Mouse (Mus musculus) liver, adult (tissue): ENCODE results near the gene Lhx5.

ENCODE experiments used
- GATA4 ChIP-seq: IDR thresholded peaks from 2 replicates; pipeline ENCODE4 v1.6.1; 2014; ENCODE audit warnings: mild to moderate bottlenecking, low read length; ENCODE audit not compliant: insufficient replicate concordance

Lhx5 gene

DNA sequence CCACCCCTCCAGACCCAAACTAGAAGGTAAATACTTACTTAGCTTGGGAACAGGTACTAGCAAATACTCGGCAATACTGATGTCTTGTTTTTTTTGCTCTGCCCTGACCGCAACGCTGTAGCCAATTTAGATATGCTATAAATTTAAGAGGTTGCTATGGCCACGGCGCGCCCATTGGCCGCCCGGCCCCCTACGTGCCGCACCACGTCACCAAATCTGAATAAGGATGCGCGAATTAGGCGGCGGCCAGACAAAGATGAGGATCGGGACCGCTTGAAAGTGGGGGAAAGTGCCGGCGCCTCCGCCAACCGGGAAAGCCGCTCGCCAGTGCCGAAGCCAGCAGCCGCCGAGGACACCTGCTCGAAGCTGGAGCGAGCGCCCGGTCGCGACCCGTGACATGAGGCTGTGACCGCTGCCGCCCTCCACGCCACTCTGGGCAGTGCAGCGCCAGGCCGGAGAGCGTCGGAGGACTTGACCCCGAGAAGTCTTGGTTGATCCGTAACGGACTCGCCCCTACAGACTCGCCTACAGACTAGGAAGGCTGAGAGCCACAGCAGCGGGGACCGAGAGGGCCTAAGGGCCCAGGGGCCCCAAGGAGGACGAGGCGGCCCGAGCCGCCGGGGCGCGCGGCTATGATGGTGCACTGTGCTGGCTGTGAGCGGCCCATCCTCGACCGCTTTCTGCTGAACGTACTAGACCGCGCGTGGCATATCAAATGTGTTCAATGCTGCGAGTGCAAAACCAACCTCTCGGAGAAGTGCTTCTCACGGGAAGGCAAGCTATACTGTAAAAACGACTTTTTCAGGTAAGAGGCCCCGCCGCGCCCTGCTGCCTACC lies at the start of gene Lhx5:
Lhx5 (plus strand) TSS at position 51 of the 837 bp plus-strand sequence.
- no peak for TF ChIP-seq GATA4

DNA sequence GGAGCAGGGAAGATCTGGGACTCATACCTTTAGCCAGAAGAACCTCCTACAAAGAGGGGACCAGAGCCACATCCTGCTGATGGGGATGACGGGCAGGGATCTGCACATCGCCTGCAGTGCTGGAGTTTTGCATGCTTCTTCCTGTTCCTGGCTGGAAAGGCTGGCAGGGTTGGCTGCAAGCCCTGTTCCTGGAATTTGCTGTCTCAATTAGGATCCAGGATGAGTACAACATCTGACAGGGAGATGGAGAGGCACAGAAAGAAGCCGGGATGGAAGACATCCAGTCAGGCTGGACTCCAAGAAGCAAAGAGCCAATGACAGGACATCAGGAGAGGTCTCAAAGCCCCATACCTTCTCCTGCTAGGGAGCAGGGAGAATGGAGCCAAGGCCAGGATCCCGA lies 45.1 kb upstream of the Lhx5 start:
- TF ChIP-seq GATA4: no peak

DNA sequence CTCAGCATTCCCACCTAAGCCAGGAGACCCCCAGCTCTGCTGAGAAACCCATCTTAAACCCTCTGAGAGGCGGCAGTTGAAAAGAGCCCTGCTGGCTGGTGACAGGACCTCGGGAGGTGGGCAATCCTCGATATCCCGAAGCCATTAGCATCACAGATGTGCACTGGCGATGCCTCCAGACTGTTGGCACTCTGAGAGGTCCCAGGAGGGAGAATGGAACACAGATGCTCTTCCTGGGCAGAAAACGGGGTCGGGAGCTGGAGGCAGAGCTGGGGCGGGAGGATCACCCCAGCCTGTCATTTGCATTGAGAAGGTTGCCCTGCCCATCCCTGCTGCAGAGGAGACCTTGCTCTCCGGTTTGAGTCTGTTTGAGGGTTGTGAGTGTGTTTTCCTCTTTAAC lies 42.7 kb upstream of the Lhx5 start:
- TF ChIP-seq GATA4: no peak

DNA sequence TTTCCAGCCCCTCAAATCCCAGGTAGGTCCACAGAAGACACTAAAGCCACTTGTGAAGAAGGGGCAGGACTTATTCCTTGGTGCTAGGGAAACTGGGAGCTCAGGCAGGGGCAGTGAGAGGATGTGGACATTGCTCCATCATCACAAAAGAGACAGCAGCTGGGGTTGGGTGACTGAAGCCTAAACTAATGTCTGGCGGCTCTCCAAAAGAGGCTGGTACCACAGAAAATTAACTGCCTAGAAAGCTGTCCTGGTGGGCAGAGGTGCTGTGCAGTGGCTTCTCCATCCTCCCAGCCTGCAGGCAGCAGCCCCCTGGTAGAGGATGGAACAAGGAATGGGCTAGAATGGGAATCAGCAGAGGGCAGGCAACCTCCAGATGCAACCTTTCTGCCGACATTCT lies 41.5 kb upstream of the Lhx5 start:
- TF ChIP-seq GATA4: no peak

DNA sequence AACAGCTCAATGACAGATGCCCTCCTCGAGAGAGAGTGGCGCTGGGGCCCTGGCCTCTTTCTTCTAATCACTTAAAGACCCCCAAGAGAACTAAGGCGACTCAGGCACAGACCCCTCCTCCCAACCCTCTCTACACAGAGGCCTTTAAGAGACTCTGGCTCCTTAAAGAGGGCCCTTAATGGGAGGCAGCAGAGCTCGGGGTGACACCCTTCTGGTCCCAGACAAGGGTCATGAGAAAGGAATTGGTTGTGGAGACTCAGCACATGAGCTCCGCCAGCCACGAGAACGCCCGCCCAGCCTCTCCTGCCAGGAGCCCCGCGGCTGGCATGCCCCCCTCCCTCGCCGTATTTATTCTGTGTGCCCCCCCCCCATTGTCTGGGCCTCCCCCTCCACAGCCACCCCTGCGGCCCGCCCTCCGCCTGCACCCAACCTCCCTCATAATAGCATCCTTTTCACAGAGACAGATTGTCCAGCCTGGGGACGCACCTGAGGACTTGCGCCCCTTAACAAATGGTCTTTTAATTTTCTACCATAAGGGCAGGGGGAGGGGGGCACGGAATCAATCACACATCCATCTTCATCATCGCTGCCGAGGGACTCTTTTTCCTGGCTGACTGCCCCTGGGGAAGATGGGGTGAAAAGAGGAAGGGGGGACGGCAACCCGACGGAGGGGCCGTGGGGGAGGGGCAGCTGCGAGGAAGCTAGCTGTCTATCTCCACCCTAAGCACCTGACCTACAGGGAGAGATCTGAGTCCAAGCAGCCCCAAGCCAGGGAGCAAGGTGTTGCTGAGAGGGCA lies 37.4 kb upstream of the Lhx5 start:
- no peak for TF ChIP-seq GATA4

DNA sequence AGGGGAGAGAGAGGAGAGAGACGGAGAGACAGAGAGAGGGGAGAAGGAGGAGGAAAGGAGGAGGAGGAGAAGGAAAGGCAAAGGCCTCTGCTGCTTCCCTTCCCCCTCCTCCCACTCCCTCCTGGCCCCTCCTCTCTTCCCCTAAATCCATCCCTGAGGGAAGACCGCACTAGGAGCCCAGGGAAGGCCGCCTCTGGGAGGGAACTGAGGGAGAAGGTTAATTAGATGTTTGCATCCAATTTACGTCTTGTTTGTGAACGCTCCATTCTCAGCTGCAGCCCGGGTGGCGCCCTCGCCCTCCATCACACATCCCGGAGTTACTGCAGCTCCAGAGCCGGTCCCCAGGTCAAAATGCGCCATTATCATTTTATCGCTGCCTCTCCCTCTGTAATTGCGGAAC lies 33.5 kb upstream of the Lhx5 start:
- no peak for TF ChIP-seq GATA4

DNA sequence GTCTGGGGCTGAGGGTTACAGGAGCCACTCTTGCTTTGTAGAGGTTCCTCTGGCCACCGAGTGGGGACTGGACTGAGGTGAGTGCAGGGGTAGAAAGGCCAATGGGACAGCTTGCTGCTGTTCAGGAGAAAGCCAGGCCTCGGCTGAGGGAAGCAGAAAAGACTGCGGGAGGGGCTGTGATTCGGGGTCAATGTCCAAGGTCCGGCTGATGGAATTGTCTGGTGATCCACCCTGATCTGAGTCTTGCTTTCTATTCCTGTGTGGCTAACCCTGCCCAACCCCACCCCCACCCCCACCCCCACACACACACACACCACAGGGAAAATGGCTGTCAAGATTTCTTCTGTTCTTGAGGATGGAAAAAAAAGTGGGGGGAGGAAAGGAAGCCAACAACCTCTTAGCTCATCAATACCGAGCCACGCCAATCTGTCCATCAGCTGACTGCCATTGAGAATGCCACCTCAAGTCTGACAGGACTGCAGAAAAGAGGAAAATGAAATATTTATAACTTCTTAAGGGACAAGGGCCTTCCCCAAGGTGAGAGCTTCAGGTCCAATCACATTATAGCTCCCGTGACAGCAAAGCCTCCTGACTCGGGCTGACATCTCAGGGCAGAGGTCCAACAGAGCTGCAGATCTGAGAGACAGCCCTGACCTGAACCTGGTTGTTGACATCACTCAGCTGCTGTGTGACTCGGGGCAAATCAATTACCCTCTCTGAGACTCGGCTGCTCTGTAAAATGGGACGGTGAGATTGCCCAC lies 26.5 kb upstream of the Lhx5 start:
- TF ChIP-seq GATA4: no peak

DNA sequence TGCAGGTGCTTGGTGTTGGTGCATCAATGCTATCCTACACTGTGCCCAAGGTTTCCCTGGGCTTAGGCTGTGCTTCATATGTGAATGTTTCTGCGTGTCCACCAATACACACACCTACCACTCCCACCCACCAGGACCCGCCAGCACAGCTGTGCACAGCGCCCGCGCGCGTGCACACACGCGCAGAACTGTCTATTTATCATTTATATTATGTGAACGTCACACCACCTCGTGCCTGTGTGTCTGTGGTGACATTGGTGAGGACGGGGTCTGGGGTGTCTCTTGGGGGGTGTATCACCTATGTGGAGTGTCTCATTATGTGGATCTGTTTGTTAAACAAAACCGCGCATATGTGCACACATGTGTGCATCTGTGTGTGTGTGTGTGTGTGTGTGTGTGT lies 22.6 kb upstream of the Lhx5 start:
- TF ChIP-seq GATA4: no peak

DNA sequence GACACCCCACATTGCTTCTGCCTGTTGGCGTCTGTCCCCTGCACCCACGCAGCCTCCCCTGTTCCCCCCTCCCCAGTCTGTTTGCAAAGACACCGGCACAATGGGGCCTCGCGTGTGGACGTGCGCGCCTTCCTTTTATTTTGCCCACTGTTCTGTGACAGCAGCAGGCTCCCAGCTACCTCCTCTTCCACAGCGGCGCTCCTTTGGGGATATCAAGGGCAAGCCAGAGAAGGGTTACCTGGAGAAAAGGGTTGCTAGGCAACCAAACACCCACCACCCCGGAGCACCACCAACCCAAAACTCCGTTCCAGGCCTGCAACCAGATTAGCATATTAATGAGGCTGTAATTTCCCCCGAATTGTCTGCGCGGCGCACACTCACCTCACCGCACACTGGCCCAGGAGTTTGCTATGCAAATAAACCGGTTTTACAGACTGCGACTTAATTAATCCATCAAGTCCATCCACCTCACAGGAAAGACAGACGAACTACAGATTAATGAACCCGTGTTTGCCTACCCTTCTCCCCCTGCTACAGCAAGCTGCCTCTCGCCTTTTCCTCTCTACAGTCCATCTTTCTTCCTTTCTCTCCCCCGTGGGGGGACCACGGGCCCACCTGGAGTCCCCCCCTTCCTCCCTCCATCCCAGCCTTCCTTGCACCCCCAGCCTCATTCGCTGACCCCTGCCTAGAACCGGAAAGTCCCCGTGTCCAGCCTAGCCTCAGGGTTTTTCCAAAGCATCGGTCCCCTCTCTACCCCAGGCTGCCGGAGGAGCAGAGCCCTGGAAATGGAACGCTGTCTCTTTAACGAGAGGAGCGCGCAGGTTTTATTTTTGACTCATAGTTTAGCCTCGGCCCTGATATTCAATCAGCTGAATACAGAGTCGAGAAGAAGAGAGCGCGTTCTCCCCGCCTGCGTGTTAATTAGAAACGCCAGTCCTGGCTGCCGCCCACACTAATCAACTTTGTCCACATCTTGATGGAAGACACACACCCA lies 21.8 kb upstream of the Lhx5 start:
- no peak for TF ChIP-seq GATA4

DNA sequence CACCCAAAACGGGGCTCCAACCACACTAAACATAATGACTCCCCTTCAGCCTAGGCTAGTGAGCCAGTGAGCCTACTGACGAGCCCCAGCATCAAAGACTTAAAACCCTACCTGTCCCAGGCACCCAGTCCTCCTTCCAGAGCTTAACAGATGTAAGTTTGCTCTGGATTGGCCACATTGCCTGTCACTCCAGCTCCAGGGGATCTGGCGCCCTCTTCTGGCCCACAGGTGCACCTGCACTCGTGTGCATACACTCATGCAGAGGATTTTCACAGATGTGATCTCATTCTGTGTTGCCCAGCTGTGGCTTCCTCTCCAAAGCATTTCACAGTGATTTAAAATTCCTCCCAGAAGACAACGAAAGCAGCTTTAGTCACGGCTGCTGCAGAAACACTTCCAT lies 18.1 kb upstream of the Lhx5 start:
- TF ChIP-seq GATA4: no peak

DNA sequence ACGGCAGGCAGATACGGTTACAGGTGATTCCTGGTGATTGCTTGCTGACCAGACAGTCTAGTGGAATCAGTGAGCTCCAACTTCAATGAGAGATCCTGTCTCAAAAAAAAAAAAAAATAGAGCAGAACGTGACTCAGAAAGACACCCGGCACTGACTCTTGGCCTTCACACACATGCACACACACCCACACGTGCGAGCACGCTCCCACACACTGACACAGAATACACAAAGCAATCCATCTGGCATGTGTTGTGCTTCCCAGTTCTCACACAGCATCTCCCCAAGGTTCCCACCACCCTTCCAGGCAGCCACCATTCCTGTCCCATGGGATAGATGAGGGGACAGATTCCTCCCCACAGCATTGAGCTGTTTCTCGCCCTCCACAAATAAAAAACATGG lies 11.4 kb upstream of the Lhx5 start:
- TF ChIP-seq GATA4: no peak

DNA sequence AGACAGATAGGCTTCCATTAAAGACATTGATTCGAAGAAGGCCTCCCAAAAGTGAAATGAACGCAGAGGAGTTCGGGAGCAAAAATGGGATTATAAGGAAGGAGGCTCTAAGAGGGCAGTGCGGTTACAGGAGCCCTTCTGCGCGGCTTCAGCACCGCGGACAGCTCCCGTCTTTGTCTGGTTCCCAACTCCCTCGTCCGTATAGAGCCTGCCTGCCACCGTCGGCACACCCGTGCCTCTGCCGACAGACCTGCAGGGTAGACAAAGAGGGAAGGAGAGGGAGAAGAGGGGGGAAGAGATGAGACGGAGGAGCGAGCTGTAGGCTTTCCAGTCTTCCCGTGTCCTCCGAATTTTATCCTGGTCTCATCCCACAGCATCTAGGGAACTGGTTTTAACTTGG lies 7.5 kb upstream of the Lhx5 start:
- no peak for TF ChIP-seq GATA4

DNA sequence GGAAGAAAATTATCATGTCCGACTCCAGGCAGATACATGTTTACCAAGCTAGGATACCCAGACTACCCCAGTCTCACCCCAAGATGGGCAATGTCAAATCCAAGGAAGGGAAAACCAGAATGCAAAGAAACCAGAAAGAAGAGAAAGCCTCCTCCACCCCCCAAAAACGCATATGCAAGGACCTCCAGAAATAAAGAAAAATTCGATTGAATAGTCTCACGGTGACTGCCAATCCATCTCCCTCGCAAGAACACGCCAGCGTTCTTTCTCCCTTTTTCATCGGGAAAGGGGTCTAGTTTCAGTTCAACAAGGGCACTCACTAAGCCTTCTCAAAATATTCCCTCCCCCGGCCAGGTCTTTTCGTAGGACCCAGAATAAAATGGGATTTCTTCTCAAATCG lies 6.8 kb upstream of the Lhx5 start:
- no peak for TF ChIP-seq GATA4

DNA sequence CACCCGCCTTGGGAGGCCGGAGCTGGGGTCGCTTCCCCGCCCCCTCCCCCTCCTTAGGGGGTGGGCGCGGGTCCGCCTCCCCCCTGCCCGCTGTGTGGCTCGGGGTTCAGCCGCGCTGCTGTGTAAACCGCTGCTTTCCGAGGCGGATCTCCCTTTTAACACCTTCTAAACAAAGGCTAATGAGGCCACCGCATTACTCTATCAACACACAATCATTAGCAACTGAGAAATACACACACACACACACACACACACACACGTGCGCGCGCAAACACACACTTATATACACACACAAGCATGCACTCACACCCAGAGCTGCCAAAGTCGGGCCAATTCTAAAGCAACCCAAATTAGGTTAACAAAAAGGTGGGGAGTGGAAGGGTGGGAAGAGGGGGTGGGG lies 5.8 kb upstream of the Lhx5 start:
- no peak for TF ChIP-seq GATA4

DNA sequence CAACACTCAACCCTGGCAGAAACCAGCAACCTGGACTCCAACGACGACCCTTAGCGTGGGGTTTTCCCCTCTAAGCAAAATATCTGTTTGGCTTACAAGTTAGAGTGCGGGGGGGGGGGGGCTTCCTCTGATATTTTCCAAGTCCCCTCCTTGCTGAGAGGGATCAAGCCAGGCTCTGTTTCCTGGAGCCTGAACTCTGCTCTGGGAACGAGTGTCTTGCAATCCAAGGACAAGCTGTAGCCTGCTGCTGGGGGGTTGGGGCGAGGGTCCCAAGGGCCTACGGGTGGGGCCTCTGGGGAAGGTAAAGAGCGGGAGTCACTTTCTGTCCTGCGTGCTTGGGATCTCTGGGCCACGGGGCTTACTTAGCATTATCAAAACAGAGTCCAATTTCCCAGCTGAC lies 4.9 kb upstream of the Lhx5 start:
- TF ChIP-seq GATA4: no peak

DNA sequence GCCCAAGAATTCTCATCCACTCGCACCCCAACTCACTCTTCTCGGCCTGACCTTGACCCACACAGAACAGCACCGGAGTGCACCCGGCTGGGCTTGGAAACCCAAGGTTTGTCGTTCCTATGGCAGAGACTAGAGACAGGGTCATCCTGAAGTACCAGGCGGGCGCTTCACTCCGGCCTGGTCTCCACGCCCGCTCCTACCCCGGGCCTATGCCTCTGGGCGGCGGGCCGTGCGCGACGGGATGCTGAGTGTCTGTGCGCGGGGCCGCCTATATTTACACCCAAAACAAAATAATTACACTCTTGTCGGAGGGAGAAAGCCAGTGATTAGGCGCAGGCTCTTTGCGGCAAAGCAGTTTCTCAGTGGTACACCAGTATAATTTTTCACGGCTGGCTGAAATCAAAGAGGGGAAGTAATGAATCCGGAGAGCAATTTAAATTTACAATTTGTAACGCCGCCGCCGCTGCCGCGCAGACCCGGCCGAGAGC lies 4.0 kb upstream of the Lhx5 start:
- no peak for TF ChIP-seq GATA4
